Mouse (Mus musculus): ENCODE data around the gene Dcdc2b.

Gene Dcdc2b

GRCm38 (mm10) chr4:129621283-129621841, 7.3 kb upstream of the Dcdc2b start:
- no peak for DNase-seq (ENCODE audit: low spot score in 2 of 2)

- no peak for DNase-seq (ENCODE audit: low spot score in 2 of 2)
These were observed 6.6 kb upstream of the Dcdc2b start for GRCm38 (mm10) chr4:129620419-129621282.

GRCm38 (mm10) chr4:129618786-129619691, 5.0 kb upstream of the Dcdc2b start, which contains the start of gene Iqcc:
Gene Iqcc (minus strand): TSS chr4:129619099.
- DNase-seq (ENCODE audit: low spot score in 2 of 2), result peak; percentile 89 to 95

GRCm38 (mm10) chr4:129618031-129618430, 4.0 kb upstream of the Dcdc2b start:
- no peak for DNase-seq (ENCODE audit: low spot score in 2 of 2)

GRCm38 (mm10) chr4:129617121-129617641, 3.1 kb upstream of the Dcdc2b start:
- no peak for DNase-seq (ENCODE audit: low spot score in 2 of 2)

- DNase-seq (ENCODE audit: low spot score in 2 of 2), result no peak
These were observed 2.6 kb upstream of the Dcdc2b start for GRCm38 (mm10) chr4:129616631-129617030.

GRCm38 (mm10) chr4:129615801-129616290, 1.8 kb upstream of the Dcdc2b start:
- no peak for DNase-seq (ENCODE audit: low spot score in 2 of 2)

- no peak for DNase-seq (ENCODE audit: low spot score in 2 of 2)
These were observed 3.6 kb downstream of the Dcdc2b start for GRCm38 (mm10) chr4:129610472-129610871.

- DNase-seq (ENCODE audit: low spot score in 2 of 2), result no peak
These were observed 4.0 kb downstream of the Dcdc2b start for GRCm38 (mm10) chr4:129610026-129610425.

GRCm38 (mm10) chr4:129609139-129609631, 4.9 kb downstream of the Dcdc2b start:
- no peak for DNase-seq (ENCODE audit: low spot score in 2 of 2)

- DNase-seq (ENCODE audit: low spot score in 2 of 2), result peak; percentile 73 to 82
These were observed 5.5 kb downstream of the Dcdc2b start for GRCm38 (mm10) chr4:129608426-129609025.

- DNase-seq (ENCODE audit: low spot score in 2 of 2), result peak; percentile 71 to 80
These were observed 13.6 kb downstream of the Dcdc2b start, which contains the start of the genes Eif3i and Tmem234 for GRCm38 (mm10) chr4:129600233-129601158. Gene Eif3i (minus strand): TSS chr4:129600648. Gene Tmem234 (plus strand): TSS chr4:129600668.

- no peak for DNase-seq (ENCODE audit: low spot score in 2 of 2)
These were observed 25.2 kb downstream of the Dcdc2b start for GRCm38 (mm10) chr4:129588865-129589264.

- DNase-seq (ENCODE audit: low spot score in 2 of 2), result no peak
These were observed 27.1 kb downstream of the Dcdc2b start for GRCm38 (mm10) chr4:129586943-129587342.

GRCm38 (mm10) chr4:129585773-129586172, 28.3 kb downstream of the Dcdc2b start:
- no peak for DNase-seq (ENCODE audit: low spot score in 2 of 2)

- DNase-seq (ENCODE audit: low spot score in 2 of 2), result peak; percentile 77 to 89
These were observed 29.0 kb downstream of the Dcdc2b start for GRCm38 (mm10) chr4:129584884-129585608.

- DNase-seq (ENCODE audit: low spot score in 2 of 2), result no peak
These were observed 29.7 kb downstream of the Dcdc2b start for GRCm38 (mm10) chr4:129584370-129584769.

GRCm38 (mm10) chr4:129582251-129582650, 31.8 kb downstream of the Dcdc2b start:
- DNase-seq (ENCODE audit: low spot score in 2 of 2), result no peak

GRCm38 (mm10) chr4:129580347-129580746, 33.7 kb downstream of the Dcdc2b start:
- DNase-seq (ENCODE audit: low spot score in 2 of 2), result peak in 1 of 2 experiments; percentile 59

Data from natural killer cell, adult 2 months (primary cell).